Mouse (Mus musculus): Measurements from ENCODE around the gene Amn1.

Gene Amn1

DNA sequence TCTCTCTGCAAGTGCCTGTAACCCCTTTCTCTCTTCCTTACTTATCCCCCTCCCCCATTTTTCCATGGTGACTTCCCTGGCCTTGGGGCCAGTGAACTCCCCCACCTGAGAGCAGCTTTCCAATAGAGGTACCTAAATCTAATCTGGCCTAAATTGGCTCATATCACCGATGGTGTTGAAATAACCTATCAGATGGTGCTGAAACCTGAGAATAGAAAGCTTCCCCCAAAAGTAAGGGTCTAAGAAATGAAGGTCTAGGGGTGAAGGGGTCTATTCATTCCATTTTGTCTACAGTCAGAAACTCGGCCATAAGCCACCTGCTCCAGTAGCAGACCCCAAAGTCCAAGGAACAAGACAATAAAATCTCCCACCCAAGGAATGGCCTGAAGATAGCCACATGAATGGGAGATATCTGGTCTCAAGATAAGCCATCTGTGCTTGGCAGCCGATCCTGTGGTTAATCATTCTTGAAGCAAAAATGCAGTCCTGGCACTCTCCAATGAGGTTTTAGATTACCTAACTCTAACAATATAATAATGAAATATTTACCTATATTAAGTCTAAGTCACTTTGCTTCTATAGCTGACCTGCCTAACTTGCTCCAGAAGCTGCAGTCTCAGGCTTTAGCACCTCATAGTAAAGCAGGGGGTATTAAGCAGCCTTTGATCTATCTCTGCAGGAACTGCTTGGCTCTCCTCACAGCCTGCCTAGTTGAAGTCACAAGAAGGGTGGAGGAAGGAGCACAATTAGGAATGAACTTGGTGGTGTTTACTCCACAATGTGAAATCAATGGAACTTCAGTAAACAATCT, 33.3 kb downstream of the Amn1 start:
- intact Hi-C loops (cut with DNase I), result no loop called here

- intact Hi-C loops (cut with DNase I), result no loop called here
Observed at GRCm38 (mm10) chr6:149154116-149155030, 34.1 kb downstream of the Amn1 start.

- intact Hi-C loops (cut with DNase I), result no loop called here
Observed at GRCm38 (mm10) chr6:149153473-149154115, 34.9 kb downstream of the Amn1 start.

DNA sequence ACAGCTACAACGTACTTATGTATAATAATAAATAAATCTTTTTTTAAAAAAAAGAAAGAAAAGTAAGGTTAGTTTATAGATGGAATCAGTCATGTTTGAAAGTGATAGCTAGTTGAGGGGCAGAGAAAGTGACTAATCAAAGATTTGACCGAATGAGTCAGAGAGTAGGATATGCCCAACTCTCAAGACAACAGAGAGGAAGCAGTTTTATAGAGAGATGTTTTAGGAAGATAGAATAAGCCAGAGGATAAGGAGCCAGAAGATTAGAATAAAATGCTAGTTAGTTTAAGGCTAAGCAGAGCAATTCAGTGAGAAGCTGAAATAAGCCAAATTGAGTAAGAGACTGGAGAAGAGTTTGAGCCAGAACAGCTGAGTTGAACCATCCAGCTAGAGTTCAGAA, 36.4 kb downstream of the Amn1 start:
- intact Hi-C loops (cut with DNase I), result no loop called here

- intact Hi-C loops (cut with DNase I), result no loop called here
Observed at GRCm38 (mm10) chr6:149148436-149149229, 39.9 kb downstream of the Amn1 start.

DNA sequence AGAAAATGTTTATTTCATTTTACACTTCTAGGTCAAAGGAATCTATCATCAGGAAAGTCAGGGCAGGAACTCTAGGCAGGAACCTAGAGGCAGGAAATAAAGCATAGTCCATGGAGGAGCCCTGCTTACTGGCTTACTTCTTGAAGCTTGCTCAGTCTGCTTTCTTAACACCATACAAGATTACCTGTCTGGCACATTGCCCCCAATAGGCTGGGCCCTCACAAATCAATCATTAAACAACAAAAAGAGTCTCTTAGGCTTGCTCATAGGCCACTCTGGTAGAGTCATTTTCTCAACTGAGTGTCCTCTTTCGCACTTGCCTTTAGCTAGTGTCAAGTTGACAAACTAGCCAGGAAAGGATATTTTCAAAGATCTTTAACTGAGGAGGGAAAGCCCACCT, 43.4 kb downstream of the Amn1 start:
- intact Hi-C loops (cut with DNase I), result no loop called here

GRCm38 (mm10) chr6:149141393-149142173, 46.9 kb downstream of the Amn1 start:
- intact Hi-C loops (cut with DNase I), result no loop called here

GRCm38 (mm10) chr6:149139471-149139870, 49.0 kb downstream of the Amn1 start, which contains the start of gene Etfbkmt:
Gene Etfbkmt, plus strand, starts transcription at chr6:149139849.
- intact Hi-C loops (cut with DNase I), result loop anchor here (10.0 kb wide), 1 partner anchor 175 kb away; no protein-coding TSS in a partner anchor

- intact Hi-C loops (cut with DNase I), result loop anchor here (10.0 kb wide), 1 partner anchor 176 kb away; no protein-coding TSS in a partner anchor
Observed at GRCm38 (mm10) chr6:149139011-149139410, 49.5 kb downstream of the Amn1 start.

- intact Hi-C loops (cut with DNase I), result loop anchor here (10.0 kb wide), 1 partner anchor 177 kb away; no protein-coding TSS in a partner anchor
Observed at GRCm38 (mm10) chr6:149137936-149138335, 50.6 kb downstream of the Amn1 start.

DNA sequence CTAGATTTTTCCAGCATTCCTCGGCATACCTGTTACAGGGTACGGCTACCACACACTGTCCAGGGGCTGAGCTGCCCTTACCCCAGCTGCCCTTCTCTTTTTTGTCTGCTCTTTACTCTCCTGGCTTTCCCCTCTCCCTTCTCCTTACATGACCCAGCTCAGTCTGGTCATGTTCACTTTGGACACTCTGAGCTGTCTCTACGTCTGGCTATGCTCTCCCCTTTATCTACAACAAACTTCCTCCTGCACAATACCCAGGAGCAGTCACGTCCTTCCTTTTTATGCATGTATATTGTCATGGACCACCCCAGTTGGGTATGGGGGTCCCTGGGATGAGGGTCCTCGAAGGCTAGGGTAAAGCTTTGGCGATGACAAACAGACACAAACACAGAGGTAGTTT, 52.9 kb downstream of the Amn1 start:
- intact Hi-C loops (cut with DNase I), result loop anchor here (10.0 kb wide), 1 partner anchor 179 kb away; no protein-coding TSS in a partner anchor

DNA sequence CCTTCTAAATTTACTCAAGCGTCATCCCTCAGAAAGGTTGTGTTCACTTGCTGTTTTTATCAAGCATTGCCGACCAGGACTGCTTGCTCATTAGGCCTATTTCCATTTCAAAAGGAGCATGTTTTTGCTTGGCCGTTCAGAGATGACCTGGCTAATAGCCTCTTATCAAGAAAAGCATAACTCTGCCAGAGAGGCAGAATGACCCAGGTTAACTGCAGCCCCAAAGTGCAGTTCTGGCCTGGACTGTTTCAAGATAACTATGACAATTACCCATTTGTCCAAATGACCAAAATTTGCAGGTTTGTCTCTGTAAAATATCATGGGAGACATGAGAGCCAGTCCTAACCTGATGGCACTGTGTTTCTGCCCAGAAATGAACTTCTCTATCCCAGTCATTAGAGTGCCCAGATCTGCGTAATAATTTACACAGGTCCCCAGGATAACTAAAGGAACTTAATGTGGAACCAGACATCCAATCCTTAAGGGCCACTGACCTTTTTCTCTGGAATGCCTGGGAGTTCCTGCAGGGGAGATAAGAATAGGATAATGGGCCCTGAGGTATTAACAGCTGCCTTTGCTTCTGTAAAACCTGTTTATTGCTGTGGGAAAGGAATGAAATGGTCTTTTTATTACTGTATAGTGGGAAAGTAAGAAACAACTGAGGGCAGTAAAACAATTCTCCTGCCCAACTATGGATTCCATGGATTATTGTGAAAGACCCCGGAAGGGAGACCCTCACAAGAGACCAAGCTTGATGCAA, 53.9 kb downstream of the Amn1 start:
- intact Hi-C loops (cut with DNase I), result loop anchor here (10.0 kb wide), 1 partner anchor 180 kb away; no protein-coding TSS in a partner anchor

GRCm38 (mm10) chr6:149132311-149133077, 56.0 kb downstream of the Amn1 start:
- intact Hi-C loops (cut with DNase I), result loop anchor here (1.0 to 10.0 kb wide), 2 partner anchors 182 to 243 kb away; no protein-coding TSS in a partner anchor

- intact Hi-C loops (cut with DNase I), result loop anchor here (10.0 kb wide), 1 partner anchor 184 kb away; no protein-coding TSS in a partner anchor
Observed at GRCm38 (mm10) chr6:149131111-149131510, 57.4 kb downstream of the Amn1 start.

DNA sequence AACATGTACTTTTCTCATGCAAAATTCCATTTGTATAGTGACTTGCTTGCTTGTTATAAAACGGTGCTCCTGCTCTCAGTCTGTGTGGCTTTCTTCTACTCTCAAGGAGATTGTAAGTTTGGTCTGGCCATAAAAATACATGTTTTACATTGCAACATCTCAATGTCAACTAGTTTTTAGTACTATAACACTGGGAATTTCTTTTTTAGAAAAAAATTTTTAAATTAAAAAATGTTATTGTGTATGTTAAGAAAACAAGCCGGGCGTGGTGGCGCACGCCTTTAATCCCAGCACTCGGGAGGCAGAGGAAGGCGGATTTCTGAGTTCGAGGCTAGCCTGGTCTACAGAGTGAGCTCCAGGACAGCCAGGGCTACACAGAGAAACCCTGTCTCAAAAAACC, 58.6 kb downstream of the Amn1 start, which contains the start of gene Gm10203:
Gene Gm10203 (plus strand): TSS at position 301 of the 400 bp plus-strand sequence.
- intact Hi-C loops (cut with DNase I), result loop anchor here (10.0 kb wide), 1 partner anchor 185 kb away; no protein-coding TSS in a partner anchor

GRCm38 (mm10) chr6:149126675-149127074, 61.8 kb downstream of the Amn1 start:
- intact Hi-C loops (cut with DNase I), result loop anchor here (2.0 kb wide), 1 partner anchor 248 kb away; no protein-coding TSS in a partner anchor

GRCm38 (mm10) chr6:149123042-149123441, 65.5 kb downstream of the Amn1 start:
- intact Hi-C loops (cut with DNase I), result no loop called here

- intact Hi-C loops (cut with DNase I), result loop anchor here (2.0 kb wide), 2 partner anchors 61 to 107 kb away; no protein-coding TSS in a partner anchor
Observed at GRCm38 (mm10) chr6:149119853-149120252, 68.7 kb downstream of the Amn1 start.
